Mouse (Mus musculus) midbrain, embryonic 16.5 days (tissue): Measurements from ENCODE around the gene Sohlh2. TPM values are rescaled to one million over a fixed set of nuclear protein-coding genes. Genes with fewer than 3 reads are reported as not detected.

Experiments
- ATAC-seq: fragments of 200-750 bp; cut with Nextera tagmentation; 2 replicates; pipeline ENCODE4 v1.8.0; 2017; ENCODE audit warnings: moderate TSS enrichment
- H3K27ac ChIP-seq: fragments of 300-500 bp; sonication (generic); 2 replicates; pipeline ENCODE4 v1.5.1; 2014; ENCODE audit warnings: mild to moderate bottlenecking, low read length, mixed read lengths
- H3K27me3 ChIP-seq: fragments of 300-500 bp; sonication (generic); 2 replicates; pipeline ENCODE4 v1.6.1; 2014; ENCODE audit warnings: low read depth, low read length, mixed read lengths; ENCODE audit not compliant: control insufficient read depth, insufficient read depth
- H3K36me3 ChIP-seq: fragments of 300-500 bp; sonication (generic); 2 replicates; pipeline ENCODE4 v1.6.1; 2014; ENCODE audit warnings: mild to moderate bottlenecking, low read length, moderate library complexity, mixed read lengths; ENCODE audit not compliant: control insufficient read depth, insufficient read depth
- H3K4me1 ChIP-seq: fragments of 300-500 bp; sonication (generic); 2 replicates; pipeline ENCODE4 v1.6.1; 2014; ENCODE audit warnings: mild to moderate bottlenecking, low read length, mixed read lengths; ENCODE audit not compliant: control insufficient read depth, insufficient read depth
- H3K4me2 ChIP-seq: fragments of 300-500 bp; sonication (generic); 2 replicates; pipeline ENCODE4 v1.6.1; 2014; ENCODE audit warnings: mild to moderate bottlenecking, low read length, mixed read lengths
- H3K4me3 ChIP-seq: fragments of 300-500 bp; sonication (generic); 2 replicates; pipeline ENCODE4 v1.5.1; 2014; ENCODE audit warnings: low read depth, mild to moderate bottlenecking, low read length, moderate library complexity, mixed read lengths
- H3K9ac ChIP-seq: fragments of 300-500 bp; sonication (generic); 2 replicates; pipeline ENCODE4 v1.6.1; 2014; ENCODE audit warnings: low read depth, low read length, mixed read lengths
- H3K9me3 ChIP-seq: fragments of 300-500 bp; sonication (generic); replicated peaks from 2 replicates; pipeline ENCODE4 v1.6.1; 2014; ENCODE audit warnings: mild to moderate bottlenecking, low read length, mixed read lengths; ENCODE audit not compliant: control insufficient read depth, poor library complexity, severe bottlenecking
- WGBS: fragments of 180-500 bp; shearing (Covaris S2); extraction: QIAGEN DNeasy Blood & Tissue Kit; methylation state at CpG from one replicate; pipeline ENCODE4 v1.1.7; 2014; 5-methylcytosine and 5-hydroxymethylcytosine counted together
- polyA plus RNA-seq: library from polyadenylated mRNA; unstranded; fragments of >200 nt; fragmentation: Nextera tagmentation; extraction: Ambion mirVana; gene quantifications from 2 replicates; pipeline ENCODE4 v1.2.1, GENCODE M21; 2015

The Sohlh2 gene
- polyA plus RNA-seq, result not detected in 2 replicates

GRCm38 (mm10) chr3:55181766-55182165, at the start of gene Sohlh2:
TSS of gene Sohlh2 (plus strand) at chr3:55182028.
- 94% methylated on average over 22 of the region's 22 CpGs for WGBS
- H3K4me2 ChIP-seq, result no peak within 1 kb of the TSS
- H3K9ac ChIP-seq, result no peak within 1 kb of the TSS
- ATAC-seq, result no peak; the same call in 1 of the 2 replicates
- no peaks in the 10 kb centered on the region for H3K27me3 ChIP-seq
- no peak within 1 kb of the TSS for H3K27ac ChIP-seq
- no peaks in the 10 kb centered on the region for H3K9me3 ChIP-seq
- H3K4me3 ChIP-seq, result no peak within 1 kb of the TSS
- no peaks in the 10 kb centered on the region for H3K4me1 ChIP-seq
- H3K36me3 ChIP-seq, result no peaks in the 10 kb centered on the region

GRCm38 (mm10) chr3:55137039-55137438, 44.8 kb upstream of the Sohlh2 start, which contains the start of gene Ccdc169:
TSS of gene Ccdc169 (plus strand) at chr3:55137339.
- H3K4me1 ChIP-seq, result no peaks in the 10 kb centered on the region
- peaks cover 12% of the 10 kb centered on the region for H3K36me3 ChIP-seq
- ATAC-seq, result no peak
- H3K4me2 ChIP-seq, result no peak within 1 kb of the TSS
- H3K27ac ChIP-seq, result no peak within 1 kb of the TSS
- no peak within 1 kb of the TSS for H3K9ac ChIP-seq
- no peaks in the 10 kb centered on the region for H3K9me3 ChIP-seq
- no peak within 1 kb of the TSS for H3K4me3 ChIP-seq
- H3K27me3 ChIP-seq, result no peaks in the 10 kb centered on the region

GRCm38 (mm10) chr3:55139837-55140236, 42.0 kb upstream of the Sohlh2 start:
- Histone ChIP-seq H3K4me1 (no peaks in the 10 kb centered on the region), H3K9ac (no peak overlapping the region), H3K4me3 (no peak overlapping the region), H3K9me3 (no peaks in the 10 kb centered on the region), H3K27me3 (no peaks in the 10 kb centered on the region), H3K36me3 (peaks cover 10% of the 10 kb centered on the region), H3K27ac (no peak overlapping the region), H3K4me2 (no peak overlapping the region)
- ATAC-seq, result no peak
- 94% methylated on average over 12 of the region's 12 CpGs for WGBS

- peaks cover 5% of the 10 kb centered on the region; the same call in 1 of the 2 replicates for H3K36me3 ChIP-seq
- H3K4me1 ChIP-seq, result no peaks in the 10 kb centered on the region
- H3K27ac ChIP-seq, result no peak overlapping the region
- H3K9ac ChIP-seq, result no peak overlapping the region
- no peak overlapping the region for H3K4me2 ChIP-seq
- no peak for ATAC-seq
- WGBS, result 71% methylated on average over 2 of the region's 2 CpGs
- no peak overlapping the region for H3K4me3 ChIP-seq
- H3K9me3 ChIP-seq, result no peaks in the 10 kb centered on the region
- H3K27me3 ChIP-seq, result no peaks in the 10 kb centered on the region
These were observed 40.4 kb upstream of the Sohlh2 start for GRCm38 (mm10) chr3:55141401-55141800.

- Histone ChIP-seq H3K27me3 (no peaks in the 10 kb centered on the region), H3K9ac (no peak overlapping the region), H3K4me1 (no peaks in the 10 kb centered on the region), H3K27ac (no peak overlapping the region), H3K4me3 (no peak overlapping the region), H3K9me3 (no peaks in the 10 kb centered on the region), H3K4me2 (no peak overlapping the region), H3K36me3 (no peaks in the 10 kb centered on the region)
- WGBS, result 73% methylated on average over 4 of the region's 4 CpGs
- ATAC-seq, result no peak
These were observed 36.9 kb upstream of the Sohlh2 start for GRCm38 (mm10) chr3:55144916-55145315.

GRCm38 (mm10) chr3:55146441-55146840, 35.4 kb upstream of the Sohlh2 start:
- Histone ChIP-seq H3K9me3 (no peaks in the 10 kb centered on the region), H3K27me3 (no peaks in the 10 kb centered on the region), H3K4me1 (no peaks in the 10 kb centered on the region), H3K27ac (no peak overlapping the region), H3K4me3 (no peak overlapping the region), H3K9ac (no peak overlapping the region), H3K4me2 (no peak overlapping the region), H3K36me3 (no peaks in the 10 kb centered on the region)
- ATAC-seq, result no peak
- WGBS, result 87% methylated on average over 6 of the region's 6 CpGs

GRCm38 (mm10) chr3:55147156-55147555, 34.7 kb upstream of the Sohlh2 start:
- no peak overlapping the region for H3K4me2 ChIP-seq
- H3K4me3 ChIP-seq, result no peak overlapping the region
- no peak for ATAC-seq
- H3K36me3 ChIP-seq, result no peaks in the 10 kb centered on the region
- H3K27ac ChIP-seq, result no peak overlapping the region
- no peaks in the 10 kb centered on the region for H3K9me3 ChIP-seq
- no peaks in the 10 kb centered on the region for H3K27me3 ChIP-seq
- peaks cover 2% of the 10 kb centered on the region; the same call in 1 of the 2 replicates for H3K4me1 ChIP-seq
- no peak overlapping the region for H3K9ac ChIP-seq
- WGBS, result 90% methylated on average over 2 of the region's 2 CpGs

- H3K4me1 ChIP-seq, result peaks cover 2% of the 10 kb centered on the region; the same call in 1 of the 2 replicates
- no peaks in the 10 kb centered on the region for H3K27me3 ChIP-seq
- no peak for ATAC-seq
- no peak overlapping the region for H3K4me2 ChIP-seq
- H3K27ac ChIP-seq, result no peak overlapping the region
- no peaks in the 10 kb centered on the region for H3K36me3 ChIP-seq
- H3K9ac ChIP-seq, result no peak overlapping the region
- no peaks in the 10 kb centered on the region for H3K9me3 ChIP-seq
- H3K4me3 ChIP-seq, result no peak overlapping the region
- 20% methylated on average over 3 of the region's 3 CpGs for WGBS
These were observed 33.7 kb upstream of the Sohlh2 start for GRCm38 (mm10) chr3:55148091-55148490.

- Histone ChIP-seq H3K27ac (no peak overlapping the region), H3K4me2 (no peak overlapping the region), H3K9ac (no peak overlapping the region), H3K4me1 (peaks cover 2% of the 10 kb centered on the region; the same call in 1 of the 2 replicates), H3K36me3 (no peaks in the 10 kb centered on the region), H3K9me3 (no peaks in the 10 kb centered on the region), H3K4me3 (no peak overlapping the region), H3K27me3 (no peaks in the 10 kb centered on the region)
- peak; percentile 75 for ATAC-seq
- 39% methylated on average over 7 of the region's 7 CpGs for WGBS
These were observed 30.0 kb upstream of the Sohlh2 start for GRCm38 (mm10) chr3:55151656-55152433.
